Mouse (Mus musculus): ENCODE data around the gene Rslcan18. TPM values are rescaled to one million over a fixed set of nuclear protein-coding genes. Genes with fewer than 3 reads are reported as not detected.
"Not testable (repeated sequence)": the region's sequence is repeated elsewhere in the genome, so short reads cannot be mapped to it uniquely, and the experiment has no call there.

Rslcan18 gene
- total RNA-seq (2021) = under 1 TPM; 0.31 to 0.37 TPM

- DNase-seq (ENCODE audit: extremely low spot score in 1 of 2, low spot score in 1 of 2) = not testable (repeated sequence)
Measured at GRCm38 (mm10) chr13:67116163-67116562, at the start of gene Rslcan18. TSS of gene Rslcan18 (minus strand) at chr13:67116263.

- DNase-seq (ENCODE audit: extremely low spot score in 1 of 2, low spot score in 1 of 2) = peak; percentile 74 to 77
Measured at GRCm38 (mm10) chr13:67128038-67128721, 12.1 kb upstream of the Rslcan18 start.

DNA sequence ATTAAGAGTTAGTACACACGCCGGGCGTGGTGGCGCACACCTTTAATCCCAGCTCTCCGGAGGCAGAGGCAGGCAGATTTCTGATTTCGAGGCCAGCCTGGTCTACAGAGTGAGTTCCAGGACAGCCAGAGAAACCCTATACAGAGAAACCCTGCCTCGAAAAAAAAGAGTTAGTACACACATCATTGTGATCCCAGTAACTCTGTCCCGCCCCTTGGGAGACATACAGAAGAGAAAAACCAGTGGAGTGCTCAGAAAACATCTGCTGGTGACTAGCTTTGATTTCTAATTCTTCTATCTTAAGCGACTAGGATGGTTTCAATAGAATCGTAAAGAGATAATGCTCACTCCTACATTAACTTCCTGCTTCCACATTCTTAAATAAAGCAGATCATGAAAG, 11.4 kb upstream of the Rslcan18 start:
- DNase-seq (ENCODE audit: extremely low spot score in 1 of 2, low spot score in 1 of 2) = not testable (repeated sequence)

DNA sequence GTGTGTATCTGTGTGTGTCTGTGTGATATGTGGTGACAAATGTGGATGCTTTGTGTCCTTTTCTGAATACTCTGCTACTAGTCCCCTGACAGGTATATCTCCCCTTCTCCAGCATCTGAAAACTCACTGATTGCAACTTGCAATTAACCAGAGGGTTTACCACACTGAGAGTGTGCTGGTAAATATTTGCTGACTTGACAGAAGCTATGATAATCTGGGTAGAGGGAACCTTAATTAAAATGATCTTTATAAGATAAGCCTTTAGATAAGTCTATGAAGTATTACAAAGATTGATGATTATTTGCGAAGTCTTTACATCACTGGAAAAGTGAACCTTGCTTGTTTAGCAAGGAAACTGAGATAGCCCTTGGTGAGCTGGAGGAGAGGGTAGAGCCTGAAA, 8.4 kb upstream of the Rslcan18 start:
- DNase-seq (ENCODE audit: extremely low spot score in 1 of 2, low spot score in 1 of 2) = no peak

GRCm38 (mm10) chr13:67121360-67121759, 5.3 kb upstream of the Rslcan18 start, which contains the start of gene Zfp759:
TSS of gene Zfp759 (plus strand) at chr13:67121660.
- not testable (repeated sequence) for DNase-seq (ENCODE audit: extremely low spot score in 1 of 2, low spot score in 1 of 2)

DNA sequence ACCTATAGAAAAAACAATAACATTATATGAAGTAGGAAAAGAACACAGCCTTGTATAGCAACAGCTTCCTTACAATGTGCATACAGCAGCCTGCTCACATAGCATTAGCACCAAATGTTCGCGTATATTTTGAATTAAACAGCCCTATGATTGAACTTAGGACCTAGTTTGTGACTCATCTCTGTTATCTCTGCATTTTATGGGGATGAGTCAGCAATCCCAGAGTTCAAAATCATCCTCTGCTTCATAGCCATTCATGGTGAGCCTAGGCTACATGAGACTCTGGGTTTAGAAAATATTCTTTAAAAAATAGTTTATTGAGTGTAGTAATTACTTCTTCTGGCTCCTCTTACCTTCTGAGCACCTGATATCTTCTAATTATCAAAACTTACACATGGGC, 2.8 kb downstream of the Rslcan18 start:
- no peak for DNase-seq (ENCODE audit: extremely low spot score in 1 of 2, low spot score in 1 of 2)

DNA sequence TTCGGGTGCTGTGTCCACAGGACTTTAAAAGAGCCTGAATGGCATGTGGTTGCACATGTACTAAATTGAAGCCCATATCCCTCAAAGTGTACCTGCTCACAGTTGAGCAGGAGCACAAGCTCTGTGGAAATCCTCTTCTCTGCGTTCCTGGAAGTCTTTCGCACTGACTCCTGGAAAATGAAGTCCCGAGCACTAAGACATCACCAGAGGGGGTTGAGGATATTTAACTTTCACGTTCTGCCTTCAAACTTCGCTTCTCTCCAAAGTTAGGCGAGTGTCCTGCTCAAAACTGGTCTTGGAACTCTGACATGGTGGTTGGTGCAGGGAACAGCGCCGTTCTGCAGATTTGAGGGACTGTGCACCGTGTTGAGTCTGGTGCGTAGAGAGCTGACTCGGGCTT, 4.0 kb downstream of the Rslcan18 start:
- peak in 1 of 2 experiments; percentile 5 for DNase-seq (ENCODE audit: extremely low spot score in 1 of 2, low spot score in 1 of 2)

DNA sequence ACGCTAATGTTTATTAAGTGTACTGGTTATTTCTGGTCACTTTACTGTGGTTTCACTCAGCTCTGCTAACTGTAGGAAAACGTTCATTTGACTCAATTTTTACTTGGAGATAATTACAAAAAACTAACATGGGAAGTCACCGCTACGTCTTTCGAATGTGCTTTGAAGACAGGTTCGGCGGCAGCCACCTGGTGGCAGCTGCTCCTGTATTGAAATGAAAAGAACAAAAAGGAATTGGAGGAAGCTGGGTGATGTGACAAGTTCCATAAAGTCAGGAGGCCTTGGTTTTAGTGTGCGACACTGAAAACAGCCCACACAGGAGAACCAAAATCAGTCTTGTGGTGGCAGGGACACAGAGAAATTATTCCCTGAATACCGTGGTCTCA, 7.2 kb downstream of the Rslcan18 start:
- DNase-seq (ENCODE audit: extremely low spot score in 1 of 2, low spot score in 1 of 2) = peak; percentile 11 to 16

DNA sequence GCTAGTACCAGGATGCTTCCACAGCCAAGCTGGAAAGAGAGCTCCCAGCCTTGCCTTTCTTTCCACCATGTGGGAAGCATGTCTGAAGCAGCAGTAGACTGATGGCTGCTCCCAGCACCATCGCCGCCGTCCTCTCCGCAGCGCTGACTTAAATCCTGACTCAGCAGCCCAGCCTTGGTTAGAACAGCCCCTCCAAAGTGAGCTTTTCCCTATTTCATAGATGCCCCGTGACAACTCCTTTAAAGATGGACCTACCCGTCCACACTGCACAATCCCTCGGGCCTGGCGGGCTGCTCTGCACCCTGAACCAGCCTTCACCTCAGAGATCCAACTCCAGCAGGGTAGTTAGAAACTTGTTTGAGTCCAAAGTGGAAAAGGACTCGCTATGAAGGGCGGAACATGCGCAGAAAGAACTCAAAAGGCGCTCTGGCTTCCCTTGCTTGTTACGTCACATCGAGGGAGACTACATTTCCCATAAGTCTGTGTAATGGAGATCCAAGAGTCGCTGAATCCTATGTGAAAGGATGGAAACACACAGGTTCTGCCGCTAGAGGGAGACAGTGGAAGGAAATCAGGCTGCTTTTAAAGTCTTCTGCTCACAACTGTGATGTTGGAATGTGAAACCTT, 7.8 kb downstream of the Rslcan18 start, which contains the start of gene Gm28557:
Gene Gm28557 (minus strand): TSS at position 411 of the 627 bp plus-strand sequence.
- peak; percentile 55 to 89 for DNase-seq (ENCODE audit: extremely low spot score in 1 of 2, low spot score in 1 of 2)

DNA sequence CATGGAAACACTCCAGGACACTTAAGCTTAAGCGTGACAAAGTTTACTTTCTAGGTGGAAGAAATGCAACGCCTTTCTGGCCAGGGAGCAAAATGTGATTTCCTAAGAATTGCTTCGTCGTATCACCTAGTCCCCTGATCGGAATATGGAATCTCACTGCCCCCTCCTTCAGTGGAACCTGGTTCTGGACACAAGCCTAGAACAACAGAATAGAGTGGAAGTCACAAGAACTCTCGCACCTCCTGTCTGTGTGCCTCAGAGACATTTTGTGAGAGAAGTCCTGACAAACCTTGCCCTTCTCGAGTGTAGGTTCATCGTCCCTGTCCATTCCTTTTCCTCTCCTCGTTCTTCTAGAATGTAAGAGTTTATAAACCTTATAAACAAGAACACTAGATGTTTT, 8.4 kb downstream of the Rslcan18 start:
- no peak for DNase-seq (ENCODE audit: extremely low spot score in 1 of 2, low spot score in 1 of 2)

DNA sequence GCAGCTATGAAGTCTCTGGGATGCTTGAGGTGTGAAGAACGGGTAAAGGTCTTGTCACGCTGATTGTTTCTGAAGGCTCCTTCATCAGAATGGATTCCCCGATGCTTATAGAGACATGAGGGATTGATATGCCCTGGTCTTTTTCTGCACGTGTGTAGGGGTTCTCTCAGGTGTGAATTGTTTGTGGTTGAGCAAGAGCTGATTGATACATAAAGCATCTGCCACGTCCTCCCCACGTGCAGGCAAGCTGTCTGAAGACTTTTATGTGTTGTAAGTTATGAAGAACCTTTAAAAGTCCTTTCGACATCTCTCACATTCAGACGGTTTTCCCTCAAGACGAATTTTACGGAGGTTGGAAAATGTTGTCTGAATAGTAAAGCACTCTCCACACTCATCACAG, 18.2 kb downstream of the Rslcan18 start, which contains the start of gene Zfp708:
Gene Zfp708 (minus strand): TSS at position 101 of the 400 bp plus-strand sequence.
- no peak for DNase-seq (ENCODE audit: extremely low spot score in 1 of 2, low spot score in 1 of 2)

DNA sequence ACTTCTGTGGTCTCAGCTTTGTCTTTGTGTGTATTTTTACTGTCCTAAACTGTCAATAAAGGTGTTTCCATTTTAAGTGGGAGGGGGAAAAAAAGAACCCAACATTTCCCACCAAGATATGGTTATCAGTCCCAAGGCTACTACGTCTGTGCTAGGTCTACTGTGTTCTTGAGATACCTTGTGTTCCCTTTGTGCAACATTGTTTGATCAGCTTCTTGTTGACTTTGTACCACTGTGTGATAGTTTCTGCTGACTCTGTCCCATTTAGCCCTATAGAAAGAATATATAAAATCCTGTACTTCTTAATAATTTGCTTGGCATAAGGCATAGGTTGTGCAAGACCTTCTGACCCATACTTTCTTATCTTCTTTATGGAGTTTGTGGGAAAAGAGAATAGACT, 25.9 kb downstream of the Rslcan18 start:
- no peak for DNase-seq (ENCODE audit: extremely low spot score in 1 of 2, low spot score in 1 of 2)

DNA sequence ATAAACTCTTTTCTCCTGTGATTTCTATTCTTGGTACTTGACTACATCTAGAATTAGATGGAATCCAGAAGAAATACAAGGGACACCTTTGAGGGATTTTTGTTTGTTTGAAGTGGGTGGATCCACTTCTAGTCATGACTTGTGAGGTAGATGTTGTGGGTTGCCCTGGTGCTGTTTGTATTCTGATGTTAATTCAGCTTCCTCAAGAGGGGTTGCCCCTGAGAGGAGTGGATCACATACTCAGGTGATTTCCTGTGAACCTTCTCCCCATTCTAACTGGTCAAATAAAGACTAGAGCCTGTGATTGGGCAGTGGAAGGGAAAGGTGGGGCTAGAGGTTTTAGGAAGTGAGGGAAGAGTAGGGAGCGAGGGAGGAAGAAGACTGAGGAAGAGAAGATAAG, 34.1 kb downstream of the Rslcan18 start:
- no peak for DNase-seq (ENCODE audit: extremely low spot score in 1 of 2, low spot score in 1 of 2)

DNA sequence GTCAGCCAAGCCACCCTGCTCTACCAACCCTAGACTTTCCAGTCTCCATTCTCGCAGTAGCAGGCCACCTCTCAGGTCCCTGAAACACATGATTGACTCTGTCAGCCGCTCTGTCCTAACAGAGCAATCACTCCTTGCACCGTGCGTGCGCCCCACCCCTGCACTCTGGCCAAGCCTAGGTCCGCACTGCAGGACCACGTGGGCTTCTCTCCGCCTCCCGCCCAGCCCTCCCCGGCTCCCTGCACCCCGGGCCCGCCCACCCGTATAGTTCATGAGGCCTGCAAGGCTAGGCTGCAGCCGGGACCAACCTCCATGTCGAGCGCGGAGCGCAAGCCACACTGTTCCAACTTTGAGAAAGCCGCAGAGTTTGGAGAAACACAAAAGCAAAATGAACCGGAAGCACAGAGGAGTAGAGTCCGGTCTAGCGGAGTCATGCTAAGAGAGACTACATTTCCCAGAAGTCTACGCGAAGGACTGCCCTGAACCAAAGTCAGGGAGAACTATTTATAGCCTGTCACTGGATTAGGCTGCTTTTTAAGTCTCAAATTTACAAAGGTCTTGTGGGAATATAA, 34.8 kb downstream of the Rslcan18 start:
- DNase-seq (ENCODE audit: extremely low spot score in 1 of 2, low spot score in 1 of 2) = peak; percentile 49 to 54

- no peak for DNase-seq (ENCODE audit: extremely low spot score in 1 of 2, low spot score in 1 of 2)
Measured at GRCm38 (mm10) chr13:67077244-67077643, 38.8 kb downstream of the Rslcan18 start.

- DNase-seq (ENCODE audit: extremely low spot score in 1 of 2, low spot score in 1 of 2) = no peak
Measured at GRCm38 (mm10) chr13:67072786-67073185, 43.3 kb downstream of the Rslcan18 start.

DNA sequence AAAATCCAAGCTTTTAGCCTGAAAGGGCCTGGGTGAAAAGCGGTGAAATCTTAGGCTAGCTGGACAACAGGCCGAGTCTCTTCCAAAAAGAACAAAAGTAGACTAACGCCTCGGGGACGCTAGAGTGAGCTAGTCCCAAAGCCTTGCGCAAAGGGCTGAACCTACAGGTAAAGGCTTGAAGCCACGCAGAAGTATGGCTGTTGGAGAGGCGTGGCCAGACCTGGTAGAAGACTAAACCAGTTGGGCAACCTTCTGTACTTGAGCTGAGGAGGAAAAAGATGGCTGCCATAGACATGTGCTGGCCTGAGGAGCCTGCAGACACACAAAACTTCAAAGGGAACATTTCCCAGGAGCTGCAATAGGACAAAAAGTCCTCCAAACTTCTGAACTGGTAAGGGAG, 50.7 kb downstream of the Rslcan18 start:
- DNase-seq (ENCODE audit: extremely low spot score in 1 of 2, low spot score in 1 of 2) = no peak

GRCm38 (mm10) chr13:67062427-67062826, 53.6 kb downstream of the Rslcan18 start:
- DNase-seq (ENCODE audit: extremely low spot score in 1 of 2, low spot score in 1 of 2) = no peak

- peak; percentile 82 to 83 for DNase-seq (ENCODE audit: extremely low spot score in 1 of 2, low spot score in 1 of 2)
Measured at GRCm38 (mm10) chr13:67060786-67061358, 55.2 kb downstream of the Rslcan18 start, which contains the start of gene Zfp712. TSS of gene Zfp712 (minus strand) at chr13:67061170.

DNA sequence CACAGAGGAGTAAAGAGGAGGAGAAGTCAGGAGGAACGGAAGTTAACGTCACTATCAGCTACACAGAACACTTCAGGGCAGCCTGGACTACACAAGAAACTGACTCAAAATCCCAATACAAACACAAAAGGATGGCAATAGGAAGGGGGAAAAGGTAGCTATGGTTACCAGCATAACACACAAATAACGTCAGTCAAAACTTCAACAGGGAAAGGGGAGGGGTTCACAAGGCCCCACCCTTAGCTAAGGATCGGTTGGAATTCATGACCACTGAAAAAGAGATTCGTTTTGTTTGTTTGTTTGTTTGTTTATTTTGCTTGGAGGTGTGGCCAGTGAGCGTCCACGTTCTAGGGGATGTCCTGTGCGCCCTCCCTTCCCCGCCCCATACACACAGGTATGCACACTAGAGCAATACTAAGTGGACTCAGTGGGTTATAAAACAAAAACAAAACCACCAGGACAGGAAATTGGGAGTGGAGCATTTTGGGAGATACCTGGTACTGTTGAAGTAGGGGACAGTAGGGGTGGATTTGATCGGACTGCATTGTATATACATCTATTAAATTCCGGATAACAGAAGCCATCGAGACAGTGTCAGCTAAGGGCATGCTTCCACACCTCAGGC, 55.8 kb downstream of the Rslcan18 start:
- no peak for DNase-seq (ENCODE audit: extremely low spot score in 1 of 2, low spot score in 1 of 2)
